Mouse (Mus musculus): ENCODE data around the gene Celf1.

- TF ChIP-seq CHD2 (IDR thresholded peaks at IDR 0.05; ENCODE audit: low read depth, low read length), result no peak
- no peak for TF ChIP-seq HCFC1 (IDR thresholded peaks at IDR 0.05; ENCODE audit: borderline replicate concordance, insufficient read depth, low read length)
- TF ChIP-seq ZC3H11A (IDR thresholded peaks at IDR 0.05; ENCODE audit: borderline replicate concordance, low read depth, low read length), result no peak
These were observed 15.9 kb downstream of the Celf1 start for GRCm38 (mm10) chr2:90956053-90956452.

Data from ES-E14 (cell line).